Mouse (Mus musculus) urinary bladder, postnatal 25 days (tissue): ENCODE data around the gene Ngfr.
A peak's percentile ranks its signal among the peaks of the same experiment; 100 is the strongest.

ENCODE experiments used
- DNase-seq: peaks from one replicate; pipeline ENCODE4 v3.0.0; 2022; ENCODE audit warnings: low spot score

Gene Ngfr

GRCm38 (mm10) chr11:95567936-95568715 lies 19.4 kb downstream of the Ngfr start:
- DNase-seq: no peak

GRCm38 (mm10) chr11:95567366-95567765 lies 20.2 kb downstream of the Ngfr start:
- DNase-seq: no peak

GRCm38 (mm10) chr11:95565327-95565726 lies 22.2 kb downstream of the Ngfr start:
- DNase-seq: no peak

- DNase-seq: no peak
These were observed 23.7 kb downstream of the Ngfr start for GRCm38 (mm10) chr11:95563849-95564248.

GRCm38 (mm10) chr11:95560773-95561172 lies 26.8 kb downstream of the Ngfr start:
- no peak for DNase-seq

GRCm38 (mm10) chr11:95559761-95560160 lies 27.8 kb downstream of the Ngfr start:
- no peak for DNase-seq

GRCm38 (mm10) chr11:95557719-95558118 lies 29.8 kb downstream of the Ngfr start:
- DNase-seq: no peak

GRCm38 (mm10) chr11:95557032-95557431 lies 30.5 kb downstream of the Ngfr start:
- no peak for DNase-seq

GRCm38 (mm10) chr11:95555279-95555678 lies 32.3 kb downstream of the Ngfr start:
- no peak for DNase-seq

GRCm38 (mm10) chr11:95550301-95551021 lies 37.1 kb downstream of the Ngfr start:
- no peak for DNase-seq

- no peak for DNase-seq
These were observed 41.3 kb downstream of the Ngfr start for GRCm38 (mm10) chr11:95546021-95546782.

GRCm38 (mm10) chr11:95544546-95545327 lies 42.8 kb downstream of the Ngfr start:
- DNase-seq: no peak

- no peak for DNase-seq
These were observed 46.7 kb downstream of the Ngfr start for GRCm38 (mm10) chr11:95540637-95541385.

GRCm38 (mm10) chr11:95538378-95539104 lies 49.0 kb downstream of the Ngfr start:
- DNase-seq: no peak

- peak; percentile 98 for DNase-seq
These were observed 53.9 kb downstream of the Ngfr start for GRCm38 (mm10) chr11:95533484-95534160.

GRCm38 (mm10) chr11:95532353-95533072 lies 55.0 kb downstream of the Ngfr start:
- DNase-seq: no peak

- no peak for DNase-seq
These were observed 59.3 kb downstream of the Ngfr start for GRCm38 (mm10) chr11:95528231-95528630.

- no peak for DNase-seq
These were observed 60.2 kb downstream of the Ngfr start for GRCm38 (mm10) chr11:95527307-95527706.

GRCm38 (mm10) chr11:95521563-95521962 lies 66.0 kb downstream of the Ngfr start:
- peak; percentile 70 for DNase-seq
